Mouse (Mus musculus): ENCODE measurements at regions not wholly inside any gene's neighbourhood (a gene's known extent, or its start where the extent isn't known, plus 50 kb on each side); places are given as distances from the start of the nearest gene placed in this dataset.

- TF ChIP-seq CTCF (IDR thresholded peaks at IDR 0.05; ENCODE audit: borderline replicate concordance, insufficient read depth, low read length): no peak
- TF ChIP-seq POLR2A (IDR thresholded peaks at IDR 0.05; ENCODE audit: low read depth, low read length): no peak
These were observed 370.4 kb downstream of the Nbas start for GRCm38 (mm10) chr12:13639336-13639735.

Measured in embryonic fibroblast, embryonic 13.5 days (primary cell).